Mouse (Mus musculus): Measurements from ENCODE around the gene Gm21988.
A peak's percentile ranks its signal among the peaks of the same experiment; 100 is the strongest.

Gene Gm21988

GRCm38 (mm10) chr11:70235254-70235900 lies 4.3 kb downstream of the Gm21988 start:
- no peak for DNase-seq

DNA sequence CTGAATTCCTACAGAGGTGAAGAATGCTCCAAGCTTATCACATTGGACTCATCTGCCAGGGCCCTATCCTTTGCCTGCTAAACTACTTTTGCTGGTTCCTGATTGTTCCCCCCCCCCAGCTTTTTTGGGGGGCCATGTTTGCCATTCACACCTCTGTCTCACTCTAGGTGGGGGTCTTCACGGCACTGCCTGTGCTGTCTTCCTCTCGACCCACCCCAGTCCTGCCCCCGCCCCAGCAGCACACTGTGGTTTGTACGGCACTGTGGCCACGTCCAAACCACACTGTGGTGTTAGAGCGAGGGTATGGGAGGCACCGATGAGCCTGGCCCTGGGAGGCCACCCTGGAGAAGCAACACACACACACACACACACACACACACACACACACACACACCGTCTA lies 5.1 kb downstream of the Gm21988 start:
- no peak for DNase-seq

- no peak for DNase-seq
Measured at GRCm38 (mm10) chr11:70234037-70234436, 5.6 kb downstream of the Gm21988 start.

DNA sequence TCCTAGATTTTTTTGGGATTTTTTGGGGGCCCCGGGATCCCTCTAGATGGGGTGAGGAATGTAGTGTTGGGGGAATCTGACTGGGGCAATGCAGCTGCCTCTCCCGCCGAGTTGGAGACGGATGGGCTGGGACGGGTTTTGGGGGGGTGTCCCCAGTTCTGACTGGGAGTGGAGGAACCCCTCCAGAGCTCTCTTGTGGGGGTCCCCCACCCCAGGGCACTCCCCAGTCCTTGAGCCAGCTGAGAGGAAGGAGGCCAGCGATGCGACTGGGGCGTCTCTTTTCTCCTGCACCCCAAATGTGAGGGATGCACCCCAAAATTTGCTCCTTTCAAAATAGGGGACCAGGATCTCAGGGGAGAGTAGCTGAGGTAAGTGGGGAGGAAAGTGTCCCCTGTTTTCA lies 6.6 kb downstream of the Gm21988 start:
- DNase-seq = no peak

DNA sequence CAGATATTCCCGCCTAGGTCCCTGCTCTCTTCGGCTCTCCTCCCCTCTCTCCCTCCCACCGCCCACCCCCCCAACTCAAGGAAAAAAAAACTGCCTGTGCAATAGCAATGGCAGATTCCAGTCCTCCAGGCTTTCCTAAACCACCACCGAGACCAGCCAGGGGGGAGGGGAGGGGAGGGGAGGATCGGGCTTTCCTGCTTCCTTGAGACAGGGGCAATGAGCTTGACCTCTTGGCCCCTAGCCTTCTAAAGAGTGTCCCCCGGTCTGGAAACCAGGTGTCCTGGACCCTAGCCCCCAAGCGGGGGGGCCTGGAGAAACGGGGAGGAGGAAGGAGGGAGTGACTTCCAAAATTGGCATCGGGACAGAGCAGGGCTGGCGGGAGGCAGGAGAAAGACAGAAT lies 7.1 kb downstream of the Gm21988 start:
- DNase-seq = no peak

DNA sequence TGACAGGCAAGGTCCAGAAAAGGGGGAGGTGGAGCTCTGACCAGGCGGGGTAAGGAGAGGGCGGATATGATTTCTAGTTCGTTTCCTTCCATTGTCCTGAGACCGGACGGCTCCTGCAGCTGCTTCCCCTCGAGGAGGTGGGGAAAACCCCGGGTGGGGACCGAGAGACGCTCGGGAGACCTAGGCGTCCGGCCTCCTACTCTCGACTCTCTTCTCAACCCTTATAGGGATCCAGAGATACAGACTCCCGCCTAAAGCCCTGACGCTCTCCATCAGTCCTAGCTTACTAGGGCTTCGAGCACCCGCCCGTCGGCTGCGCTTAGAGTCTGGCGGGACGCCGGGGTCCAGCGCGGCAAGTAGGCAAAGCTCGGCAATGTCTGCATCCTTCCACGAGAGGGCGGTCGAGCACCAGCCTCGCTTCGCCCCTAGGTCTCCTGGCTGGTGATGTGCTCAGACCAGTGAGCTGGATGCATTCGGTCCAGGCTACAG lies 9.3 kb downstream of the Gm21988 start:
- DNase-seq = peak; percentile 70 to 86

- DNase-seq = no peak
Measured at GRCm38 (mm10) chr11:70229260-70230010, 10.2 kb downstream of the Gm21988 start, which contains the start of gene Bcl6b. Gene Bcl6b (minus strand): TSS chr11:70229798.

GRCm38 (mm10) chr11:70228828-70229227 lies 10.8 kb downstream of the Gm21988 start:
- DNase-seq = peak; percentile 68 to 79

DNA sequence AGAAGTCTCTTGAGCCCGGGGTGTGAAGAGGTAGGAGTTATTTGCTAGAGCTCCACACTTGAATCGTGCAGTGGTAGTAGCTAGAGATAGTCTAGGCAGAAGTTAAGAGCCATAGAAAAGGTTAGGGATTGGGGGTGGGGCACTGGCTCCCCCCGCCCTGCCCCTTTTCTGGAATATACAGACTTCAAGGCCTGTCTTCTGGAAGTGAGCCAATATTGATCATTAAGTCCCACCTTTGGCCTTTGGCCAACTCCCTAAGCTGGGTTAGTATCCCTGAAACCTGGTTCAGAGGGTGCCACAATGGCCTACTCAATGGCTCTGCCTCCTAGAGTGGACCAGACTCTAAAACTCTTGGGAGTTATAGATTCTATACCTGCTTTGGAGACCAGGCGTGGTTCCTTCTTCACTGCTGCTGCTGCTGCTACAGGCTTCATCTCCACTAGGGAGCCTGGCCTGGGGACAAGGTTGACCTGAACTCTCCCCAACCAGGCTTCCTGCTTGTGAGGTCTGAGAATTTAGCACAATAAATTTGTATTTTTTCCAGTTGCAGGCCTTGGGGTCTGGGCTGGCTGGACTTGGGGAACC lies 11.9 kb downstream of the Gm21988 start:
- no peak for DNase-seq

DNA sequence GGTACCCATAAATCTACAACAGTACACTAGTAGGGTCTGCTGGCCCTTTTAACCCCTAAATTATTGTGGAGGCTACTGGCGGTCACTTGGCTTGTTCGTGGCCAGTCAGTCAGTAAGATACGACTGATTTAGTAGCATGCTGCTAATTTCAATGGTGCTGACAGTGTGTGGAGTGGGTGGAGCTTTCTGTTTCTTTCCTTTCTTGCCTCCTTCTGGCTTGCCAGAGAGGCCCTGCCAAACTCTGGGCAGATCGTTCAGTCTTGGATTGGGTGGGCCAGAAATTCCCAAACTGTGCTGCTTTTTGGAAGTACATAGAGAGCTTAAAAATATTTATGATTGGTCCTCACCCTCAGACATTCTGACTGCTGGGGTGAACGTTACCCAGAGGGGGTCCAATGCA lies 12.5 kb downstream of the Gm21988 start:
- DNase-seq = no peak

DNA sequence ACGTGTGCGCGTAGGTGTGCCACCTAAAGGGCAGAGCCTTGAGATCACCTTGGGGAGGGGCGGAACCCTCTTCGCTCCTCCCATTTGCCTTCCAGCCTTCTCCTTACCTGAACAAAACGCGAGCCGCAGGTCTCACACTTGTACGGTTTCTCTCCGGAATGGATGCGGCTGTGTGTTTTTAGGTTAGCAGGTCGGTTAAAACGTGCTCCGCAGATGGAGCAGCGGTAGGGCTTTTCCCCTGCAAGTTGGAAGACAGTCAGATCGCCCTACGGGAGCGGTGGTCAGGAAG lies 13.1 kb downstream of the Gm21988 start:
- no peak for DNase-seq

GRCm38 (mm10) chr11:70225798-70226601 lies 13.6 kb downstream of the Gm21988 start:
- no peak for DNase-seq

DNA sequence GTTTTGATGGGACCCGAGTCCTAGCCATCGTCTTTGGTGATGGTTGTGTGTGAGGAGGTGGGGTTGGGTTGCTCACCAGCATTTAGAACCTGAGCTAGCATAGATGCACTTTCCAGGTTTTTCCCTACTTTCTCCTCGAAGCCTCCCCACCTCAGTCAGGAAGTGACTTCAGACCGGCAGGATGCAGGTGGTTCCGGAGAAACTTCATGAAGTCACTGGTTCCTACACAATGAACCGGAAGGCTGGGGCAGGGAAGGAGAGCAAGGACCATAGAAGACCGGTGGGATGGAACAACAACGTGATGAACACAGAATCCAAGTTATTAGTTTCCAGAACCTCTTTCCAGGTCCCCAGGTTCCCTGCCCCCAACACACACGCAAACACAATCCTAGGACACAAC lies 15.9 kb downstream of the Gm21988 start:
- no peak for DNase-seq

- DNase-seq = peak in 1 of 2 experiments; percentile 7
Measured at GRCm38 (mm10) chr11:70221603-70222500, 17.8 kb downstream of the Gm21988 start.

DNA sequence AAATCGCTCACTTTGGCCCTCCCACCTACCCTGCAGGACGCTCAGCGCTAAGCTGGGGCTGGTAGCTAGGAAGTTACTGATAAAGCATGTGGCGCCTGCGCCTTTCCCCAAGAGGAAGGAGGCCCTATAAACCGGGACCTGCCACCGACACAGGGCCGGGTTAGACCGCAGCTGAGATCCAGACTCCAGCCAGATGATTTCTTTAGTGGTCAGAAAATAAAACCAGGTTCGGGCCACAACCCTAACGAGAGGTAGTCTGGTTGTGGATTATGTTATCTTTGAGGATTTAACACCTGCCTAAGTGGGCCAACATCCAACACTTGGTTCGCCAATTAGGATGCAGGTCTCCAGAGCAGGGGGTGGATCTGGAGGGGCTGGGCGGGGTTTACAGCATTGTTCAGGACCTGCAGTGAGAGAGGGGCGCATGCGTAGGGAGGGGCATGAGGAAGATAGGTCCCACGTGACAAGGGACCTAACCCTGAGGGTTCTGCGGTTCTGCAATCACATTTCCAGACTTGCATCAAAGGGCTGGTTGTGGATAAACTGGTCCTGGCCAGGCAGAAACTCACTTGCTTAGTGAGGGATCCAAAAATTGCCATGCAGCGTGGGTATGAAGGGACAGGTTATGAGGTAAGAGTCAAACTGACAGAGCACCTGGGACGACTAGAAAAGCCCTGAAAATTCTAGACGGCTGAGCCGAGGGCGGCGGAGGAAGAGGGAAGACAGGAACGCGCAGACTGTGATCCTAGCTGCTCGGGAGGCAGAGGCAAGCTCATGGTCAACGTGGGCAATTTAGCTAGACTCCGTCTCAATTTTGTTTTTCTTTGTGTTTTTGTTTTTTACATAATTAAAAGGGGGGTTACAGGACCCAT lies 18.7 kb downstream of the Gm21988 start, which contains the start of gene Slc16a13:
Gene Slc16a13 (minus strand): TSS at position 334 of the 872 bp plus-strand sequence.
- DNase-seq = peak; percentile 87 to 88

GRCm38 (mm10) chr11:70220323-70220722 lies 19.3 kb downstream of the Gm21988 start:
- no peak for DNase-seq

GRCm38 (mm10) chr11:70219873-70220272 lies 19.8 kb downstream of the Gm21988 start:
- DNase-seq = no peak

- no peak for DNase-seq
Measured at GRCm38 (mm10) chr11:70218741-70219470, 20.7 kb downstream of the Gm21988 start.

DNA sequence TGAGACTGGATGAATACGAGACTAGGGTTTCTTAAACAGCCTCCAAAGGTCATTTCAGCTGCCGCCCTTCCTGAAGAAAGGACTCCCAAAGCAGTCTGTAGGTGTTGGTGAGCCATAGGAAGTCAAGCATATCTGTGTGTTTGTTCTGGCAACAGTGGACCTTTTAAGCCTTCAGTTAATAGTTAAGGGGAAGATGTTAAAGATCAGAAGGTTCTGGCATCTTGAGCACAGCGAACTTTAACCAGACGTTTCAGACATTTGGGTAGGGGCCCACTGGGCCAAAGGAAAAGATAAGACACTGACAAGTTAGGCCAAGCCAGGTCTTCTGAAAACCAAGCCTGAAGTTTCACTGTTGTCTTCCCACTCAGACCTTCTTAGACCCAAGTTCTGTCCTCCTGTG lies 21.6 kb downstream of the Gm21988 start:
- no peak for DNase-seq

GRCm38 (mm10) chr11:70216103-70216502 lies 23.5 kb downstream of the Gm21988 start:
- DNase-seq = no peak
